Mouse (Mus musculus): ENCODE results near the gene Fancd2os. TPM values are rescaled to one million over a fixed set of nuclear protein-coding genes. Genes with fewer than 3 reads are reported as not detected.

Gene Fancd2os
- polyA plus RNA-seq, 1 experiment from 2014 or later, result not detected

DNA sequence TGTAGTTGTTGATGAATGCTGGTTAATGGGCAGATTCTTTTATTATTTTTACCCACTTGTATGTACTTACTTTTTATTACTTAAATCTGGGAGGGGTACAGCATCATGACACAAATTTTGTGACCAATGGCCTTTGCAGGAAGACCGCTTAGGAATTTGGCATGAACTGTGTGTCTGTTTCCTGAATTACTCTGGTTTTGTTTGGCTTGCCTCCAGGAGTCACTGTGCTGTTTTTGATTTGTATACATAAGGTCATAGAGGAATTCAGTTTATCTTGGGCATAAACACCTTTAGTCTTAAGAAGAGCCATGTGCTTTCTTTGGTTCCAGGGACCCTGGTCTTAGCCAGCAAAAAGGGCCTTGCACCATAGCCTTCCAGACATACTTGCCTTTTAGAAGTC is 36.0 kb downstream of the Fancd2os start:
- ATAC-seq (ENCODE audit: insufficient number of reproducible peaks, low FRiP score), result no peak
- H3K4me3 ChIP-seq, result no peak overlapping the region
- 67% methylated on average over 1 of the region's 1 CpGs for whole genome bisulfite sequencing
- H3K36me3 ChIP-seq, result peaks cover 50% of the 10 kb centered on the region
- no peaks in the 10 kb centered on the region for H3K4me1 ChIP-seq (replicated peaks)
- H3K4me2 ChIP-seq, result no peak overlapping the region
- H3K9me3 ChIP-seq (replicated peaks), result no peaks in the 10 kb centered on the region
- H3K27me3 ChIP-seq (replicated peaks), result no peaks in the 10 kb centered on the region
- H3K9ac ChIP-seq, result no peak overlapping the region
- no peak overlapping the region for H3K27ac ChIP-seq (ENCODE audit: poor library complexity, severe bottlenecking)

DNA sequence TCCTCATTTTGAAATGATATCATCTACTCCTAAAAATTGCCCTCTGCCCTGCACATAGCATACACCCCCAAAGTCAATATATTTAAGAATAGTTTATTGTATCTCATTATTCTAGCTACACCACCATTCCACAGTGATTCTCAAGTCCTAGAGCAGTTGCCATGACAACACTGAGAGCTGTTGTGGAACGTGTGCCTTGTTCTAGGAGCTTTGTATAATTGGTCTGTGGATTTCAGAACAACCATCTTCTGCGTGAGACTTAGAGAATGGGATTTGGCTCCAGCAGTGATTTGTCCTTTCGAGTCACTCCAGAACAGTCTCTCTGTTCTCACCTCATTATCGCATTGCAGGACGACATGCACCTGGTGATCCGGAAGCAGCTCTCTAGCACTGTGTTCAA is 40.8 kb downstream of the Fancd2os start:
- H3K9ac ChIP-seq, result no peak overlapping the region
- no peak overlapping the region for H3K4me2 ChIP-seq
- peaks cover 40% of the 10 kb centered on the region for H3K36me3 ChIP-seq
- no peak for ATAC-seq (ENCODE audit: insufficient number of reproducible peaks, low FRiP score)
- no peaks in the 10 kb centered on the region for H3K9me3 ChIP-seq (replicated peaks)
- H3K4me1 ChIP-seq (replicated peaks), result no peaks in the 10 kb centered on the region
- no peaks in the 10 kb centered on the region for H3K27me3 ChIP-seq (replicated peaks)
- H3K4me3 ChIP-seq, result no peak overlapping the region
- 78% methylated on average over 6 of the region's 6 CpGs for WGBS
- no peak overlapping the region for H3K27ac ChIP-seq (ENCODE audit: poor library complexity, severe bottlenecking)

Other genes with a start within 250 kb of the Fancd2os start
- gene Tada3, start 222.8 kb downstream of the Fancd2os start, polyA plus RNA-seq (2016; fragmentation: Nextera tagmentation; extraction: Ambion mirVana), result 40.1 and 42.2 TPM in 2 replicates
- gene Arpc4, start 222.6 kb downstream of the Fancd2os start, polyA plus RNA-seq (2016; fragmentation: Nextera tagmentation; extraction: Ambion mirVana), result 274 and 285 TPM in 2 replicates
- 1.6 and 2.5 TPM in 2 replicates for gene Ttll3, start 211.5 kb downstream of the Fancd2os start, polyA plus RNA-seq (2016; fragmentation: Nextera tagmentation; extraction: Ambion mirVana)
- 15.2 and 16.0 TPM in 2 replicates for gene Rpusd3, start 181.4 kb downstream of the Fancd2os start, polyA plus RNA-seq (2016; fragmentation: Nextera tagmentation; extraction: Ambion mirVana)
- not detected in 2 replicates for gene Cidec, start 165.0 kb downstream of the Fancd2os start, polyA plus RNA-seq (2016; fragmentation: Nextera tagmentation; extraction: Ambion mirVana)
- gene Jagn1, start 158.1 kb downstream of the Fancd2os start, polyA plus RNA-seq (2016; fragmentation: Nextera tagmentation; extraction: Ambion mirVana), result 58.5 and 61.1 TPM in 2 replicates
- gene Il17re, start 142.2 kb downstream of the Fancd2os start, polyA plus RNA-seq (2016; fragmentation: Nextera tagmentation; extraction: Ambion mirVana), result 0.94 and 1.3 TPM in 2 replicates
- 4.5 and 4.7 TPM in 2 replicates for gene Il17rc, start 129.3 kb downstream of the Fancd2os start, polyA plus RNA-seq (2016; fragmentation: Nextera tagmentation; extraction: Ambion mirVana)
- gene Creld1, start 117.4 kb downstream of the Fancd2os start, polyA plus RNA-seq (2016; fragmentation: Nextera tagmentation; extraction: Ambion mirVana), result 42.7 and 46.9 TPM in 2 replicates
- 0.28 and 0.40 TPM in 2 replicates for gene Prrt3, start 98.8 kb downstream of the Fancd2os start, polyA plus RNA-seq (2016; fragmentation: Nextera tagmentation; extraction: Ambion mirVana)
- gene Emc3, start 69.1 kb downstream of the Fancd2os start, polyA plus RNA-seq (2016; fragmentation: Nextera tagmentation; extraction: Ambion mirVana), result 86.9 and 89.1 TPM in 2 replicates
- gene Fancd2, start 69.0 kb downstream of the Fancd2os start, polyA plus RNA-seq (2016; fragmentation: Nextera tagmentation; extraction: Ambion mirVana), result 10.9 and 12.1 TPM in 2 replicates
- 156 and 165 TPM in 2 replicates for gene Brk1, start 4.1 kb upstream of the Fancd2os start, polyA plus RNA-seq (2016; fragmentation: Nextera tagmentation; extraction: Ambion mirVana)
- 30.3 and 32.7 TPM in 2 replicates for gene Vhl, start 23.2 kb upstream of the Fancd2os start, polyA plus RNA-seq (2016; fragmentation: Nextera tagmentation; extraction: Ambion mirVana)
- gene Irak2, start 37.8 kb upstream of the Fancd2os start, polyA plus RNA-seq (2016; fragmentation: Nextera tagmentation; extraction: Ambion mirVana), result 7.0 and 7.9 TPM in 2 replicates
- 0.87 and 1.1 TPM in 2 replicates for gene Tatdn2, start 96.3 kb upstream of the Fancd2os start, polyA plus RNA-seq (2016; fragmentation: Nextera tagmentation; extraction: Ambion mirVana)
- 0.46 TPM in 1 of 2 replicates, not detected in the other for gene Ghrl, start 119.2 kb upstream of the Fancd2os start, polyA plus RNA-seq (2016; fragmentation: Nextera tagmentation; extraction: Ambion mirVana)
- 208 and 211 TPM in 2 replicates for gene Sec13, start 140.0 kb upstream of the Fancd2os start, polyA plus RNA-seq (2016; fragmentation: Nextera tagmentation; extraction: Ambion mirVana)